Mouse (Mus musculus): ENCODE measurements at regions not wholly inside any gene's neighbourhood (a gene's known extent, or its start where the extent isn't known, plus 50 kb on each side); places are given as distances from the start of the nearest gene placed in this dataset.

GRCm38 (mm10) chr2:115513774-115514231 is 67.7 kb upstream of the BC052040 start:
- DNase-seq (ENCODE audit: low spot score in 2 of 2) = peak; percentile 22 to 29

- no peak for DNase-seq (ENCODE audit: low spot score in 2 of 2)
These were observed 66.6 kb upstream of the BC052040 start for GRCm38 (mm10) chr2:115514831-115515428.

- no peak for DNase-seq (ENCODE audit: low spot score in 2 of 2)
These were observed 66.0 kb upstream of the BC052040 start for GRCm38 (mm10) chr2:115515470-115515869.

GRCm38 (mm10) chr2:115516824-115517223 is 64.7 kb upstream of the BC052040 start:
- no peak for DNase-seq (ENCODE audit: low spot score in 2 of 2)

GRCm38 (mm10) chr2:115519974-115520373 is 61.5 kb upstream of the BC052040 start:
- no peak for DNase-seq (ENCODE audit: low spot score in 2 of 2)

- DNase-seq (ENCODE audit: low spot score in 2 of 2) = no peak
These were observed 60.9 kb upstream of the BC052040 start for GRCm38 (mm10) chr2:115520413-115521139.

GRCm38 (mm10) chr2:115529878-115530277 is 51.6 kb upstream of the BC052040 start:
- DNase-seq (ENCODE audit: low spot score in 2 of 2) = no peak

All from frontal cortex, postnatal 14 days (tissue).